Mouse (Mus musculus) forebrain, embryonic 11.5 days (tissue): ENCODE measurements around the gene Mxd4. TPM values are rescaled to one million over a fixed set of nuclear protein-coding genes. Genes with fewer than 3 reads are reported as not detected.
A peak's percentile ranks its signal among the peaks of the same experiment; 100 is the strongest.

ENCODE experiments used
- ATAC-seq: fragments of 200-750 bp; cut with Nextera tagmentation; replicated peaks from 2 replicates; pipeline ENCODE4 v1.8.0; 2017; ENCODE audit warnings: moderate TSS enrichment; ENCODE audit not compliant: low FRiP score
- DNase-seq: peaks from one replicate; pipeline ENCODE4 v3.0.0-alpha.2; 2017; ENCODE audit warnings: low spot score
- H3K27ac ChIP-seq: fragments of 300-500 bp; sonication (generic); 2 replicates; pipeline ENCODE4 v1.5.1; 2014; ENCODE audit warnings: low read depth, low read length
- H3K27me3 ChIP-seq: fragments of 300-500 bp; sonication (generic); 2 replicates; pipeline ENCODE4 v1.6.1; 2014; ENCODE audit warnings: mild to moderate bottlenecking, low read length, mixed read lengths; ENCODE audit not compliant: control insufficient read depth, insufficient read depth
- H3K36me3 ChIP-seq: fragments of 300-500 bp; sonication (generic); 2 replicates; pipeline ENCODE4 v1.6.1; 2014; ENCODE audit warnings: mild to moderate bottlenecking, low read length, moderate library complexity, mixed read lengths; ENCODE audit not compliant: control insufficient read depth, insufficient read depth
- H3K4me1 ChIP-seq: fragments of 300-500 bp; sonication (generic); replicated peaks from 2 replicates; pipeline ENCODE4 v1.6.1; 2014; ENCODE audit warnings: low read length, mixed read lengths; ENCODE audit not compliant: control insufficient read depth, insufficient read depth
- H3K4me2 ChIP-seq: fragments of 300-500 bp; sonication (generic); 2 replicates; pipeline ENCODE4 v1.6.1; 2014; ENCODE audit warnings: low read depth, mild to moderate bottlenecking, low read length, moderate library complexity, mixed read lengths; ENCODE audit not compliant: severe bottlenecking
- H3K4me3 ChIP-seq: fragments of 300-500 bp; sonication (generic); 2 replicates; pipeline ENCODE4 v1.5.1; 2014; ENCODE audit warnings: low read depth, low read length
- H3K9ac ChIP-seq: fragments of 300-500 bp; sonication (generic); 2 replicates; pipeline ENCODE4 v1.6.1; 2014; ENCODE audit warnings: low read length
- H3K9me3 ChIP-seq: fragments of 300-500 bp; sonication (generic); 2 replicates; pipeline ENCODE4 v1.6.1; 2016; ENCODE audit warnings: low read length, mixed read lengths; ENCODE audit not compliant: control insufficient read depth
- WGBS: fragments of 180-500 bp; shearing (Covaris S2); extraction: QIAGEN DNeasy Blood & Tissue Kit; methylation state at CpG from one replicate; pipeline ENCODE4 v1.1.7; 2014; 5-methylcytosine and 5-hydroxymethylcytosine counted together
- polyA plus RNA-seq: library from polyadenylated mRNA; unstranded; fragments of >200 nt; fragmentation: Nextera tagmentation; extraction: Ambion mirVana; gene quantifications from 2 replicates; pipeline ENCODE4 v1.2.1, GENCODE M21; 2014

Mxd4 gene
- polyA plus RNA-seq, 1 experiment from 2014 or later, result 20.1 TPM

DNA sequence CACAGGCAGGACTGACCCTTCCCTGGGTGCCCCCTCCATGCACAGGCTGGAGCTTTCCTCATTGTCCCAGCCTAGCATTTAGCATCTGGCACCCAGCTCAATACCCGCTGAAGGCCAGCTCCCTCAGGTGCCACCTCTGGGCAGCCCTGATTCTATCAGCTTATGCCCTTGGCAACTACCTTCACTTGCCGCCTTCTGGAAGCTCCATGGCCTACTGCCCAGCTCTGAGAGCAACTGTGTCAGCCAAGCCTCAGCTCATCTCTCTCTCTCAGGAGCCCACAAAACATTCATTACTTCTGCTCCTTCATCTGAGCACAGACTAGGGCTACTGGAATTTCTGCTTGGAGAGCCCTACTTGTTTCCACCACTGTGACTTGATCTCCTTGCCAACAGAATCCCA lies 38.0 kb upstream of the Mxd4 start:
- H3K4me3 ChIP-seq, result no peak overlapping the region
- H3K9ac ChIP-seq, result no peak overlapping the region
- WGBS, result 89% methylated on average over 2 of the region's 2 CpGs
- no peaks in the 10 kb centered on the region for H3K9me3 ChIP-seq
- no peaks in the 10 kb centered on the region for H3K36me3 ChIP-seq
- no peak for DNase-seq
- no peak overlapping the region for H3K4me2 ChIP-seq
- H3K27ac ChIP-seq, result no peak overlapping the region
- ATAC-seq, result no peak
- H3K27me3 ChIP-seq, result no peaks in the 10 kb centered on the region
- H3K4me1 ChIP-seq, result no peaks in the 10 kb centered on the region

GRCm38 (mm10) chr5:34224515-34224914 lies 37.0 kb upstream of the Mxd4 start:
- no peaks in the 10 kb centered on the region for H3K27me3 ChIP-seq
- H3K4me2 ChIP-seq, result no peak overlapping the region
- H3K9ac ChIP-seq, result no peak overlapping the region
- no peak for ATAC-seq
- no peaks in the 10 kb centered on the region for H3K9me3 ChIP-seq
- no peaks in the 10 kb centered on the region for H3K4me1 ChIP-seq
- H3K27ac ChIP-seq, result no peak overlapping the region
- no peak for DNase-seq
- no peak overlapping the region for H3K4me3 ChIP-seq
- 84% methylated on average over 5 of the region's 5 CpGs for WGBS
- H3K36me3 ChIP-seq, result no peaks in the 10 kb centered on the region

GRCm38 (mm10) chr5:34220001-34220400 lies 32.5 kb upstream of the Mxd4 start:
- no peak overlapping the region for H3K9ac ChIP-seq
- H3K27me3 ChIP-seq, result no peaks in the 10 kb centered on the region
- ATAC-seq (no peak), DNase-seq (no peak)
- no peaks in the 10 kb centered on the region for H3K36me3 ChIP-seq
- WGBS, result 91% methylated on average over 4 of the region's 4 CpGs
- H3K4me2 ChIP-seq, result no peak overlapping the region
- no peaks in the 10 kb centered on the region for H3K4me1 ChIP-seq
- no peaks in the 10 kb centered on the region for H3K9me3 ChIP-seq
- no peak overlapping the region for H3K4me3 ChIP-seq
- no peak overlapping the region for H3K27ac ChIP-seq

DNA sequence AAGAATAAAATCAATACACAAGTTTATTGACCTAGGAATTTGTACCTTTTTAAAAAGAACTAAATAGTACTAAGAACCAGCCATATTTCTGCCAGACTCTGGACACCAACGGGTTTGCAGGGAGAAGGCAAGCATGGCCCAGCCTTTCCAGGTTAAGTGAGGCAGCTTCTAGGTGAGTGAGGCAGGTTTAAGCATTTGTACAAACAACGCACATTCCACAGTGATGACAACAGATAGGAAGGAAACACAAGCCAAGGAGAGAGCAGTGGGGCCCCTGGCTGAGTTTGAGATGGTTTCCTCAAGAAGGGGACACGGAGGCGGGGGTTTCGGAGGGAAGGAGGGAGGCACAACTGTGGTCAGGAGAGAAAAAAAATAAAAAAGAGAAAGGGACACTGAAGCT lies 31.2 kb upstream of the Mxd4 start:
- H3K4me2 ChIP-seq, result no peak overlapping the region
- no peaks in the 10 kb centered on the region for H3K36me3 ChIP-seq
- no peak overlapping the region for H3K27ac ChIP-seq
- WGBS, result 87% methylated on average over 5 of the region's 5 CpGs
- H3K4me1 ChIP-seq, result no peaks in the 10 kb centered on the region
- H3K9ac ChIP-seq, result no peak overlapping the region
- no peaks in the 10 kb centered on the region for H3K27me3 ChIP-seq
- no peaks in the 10 kb centered on the region for H3K9me3 ChIP-seq
- ATAC-seq (no peak), DNase-seq (no peak)
- H3K4me3 ChIP-seq, result no peak overlapping the region

- Histone ChIP-seq H3K9ac (no peak overlapping the region), H3K4me1 (no peaks in the 10 kb centered on the region), H3K36me3 (no peaks in the 10 kb centered on the region), H3K4me2 (no peak overlapping the region), H3K27ac (no peak overlapping the region), H3K27me3 (no peaks in the 10 kb centered on the region), H3K9me3 (no peaks in the 10 kb centered on the region), H3K4me3 (no peak overlapping the region)
- DNase-seq (no peak), ATAC-seq (no peak)
- 76% methylated on average over 9 of the region's 9 CpGs for WGBS
These were observed 30.2 kb upstream of the Mxd4 start for GRCm38 (mm10) chr5:34217756-34218155.

GRCm38 (mm10) chr5:34216025-34216424 lies 28.5 kb upstream of the Mxd4 start:
- no peak for DNase-seq
- Histone ChIP-seq H3K27me3 (no peaks in the 10 kb centered on the region), H3K4me1 (no peaks in the 10 kb centered on the region), H3K36me3 (no peaks in the 10 kb centered on the region), H3K4me3 (no peak overlapping the region), H3K27ac (no peak overlapping the region), H3K9ac (no peak overlapping the region), H3K9me3 (no peaks in the 10 kb centered on the region), H3K4me2 (no peak overlapping the region)
- 87% methylated on average over 7 of the region's 7 CpGs for WGBS
- no peak for ATAC-seq

GRCm38 (mm10) chr5:34213659-34214058 lies 26.1 kb upstream of the Mxd4 start:
- H3K27ac ChIP-seq, result no peak overlapping the region
- 84% methylated on average over 8 of the region's 8 CpGs for WGBS
- H3K9ac ChIP-seq, result no peak overlapping the region
- no peaks in the 10 kb centered on the region for H3K9me3 ChIP-seq
- ATAC-seq (no peak), DNase-seq (no peak)
- H3K36me3 ChIP-seq, result no peaks in the 10 kb centered on the region
- H3K4me2 ChIP-seq, result no peak overlapping the region
- H3K4me3 ChIP-seq, result no peak overlapping the region
- no peaks in the 10 kb centered on the region for H3K4me1 ChIP-seq
- no peaks in the 10 kb centered on the region for H3K27me3 ChIP-seq

GRCm38 (mm10) chr5:34210279-34210678 lies 22.8 kb upstream of the Mxd4 start:
- Histone ChIP-seq H3K4me1 (no peaks in the 10 kb centered on the region), H3K27ac (no peak overlapping the region), H3K9ac (no peak overlapping the region), H3K4me3 (no peak overlapping the region), H3K4me2 (no peak overlapping the region), H3K9me3 (no peaks in the 10 kb centered on the region), H3K36me3 (no peaks in the 10 kb centered on the region), H3K27me3 (no peaks in the 10 kb centered on the region)
- 0% methylated on average over 1 of the region's 1 CpGs for WGBS
- peak; percentile 83 for DNase-seq
- 0 out of 2 replicates have a peak, but pooled peaks have one; percentile 61 for ATAC-seq

GRCm38 (mm10) chr5:34207503-34207902 lies 20.0 kb upstream of the Mxd4 start:
- H3K4me2 ChIP-seq, result no peak overlapping the region
- no peak overlapping the region for H3K4me3 ChIP-seq
- 60% methylated on average over 3 of the region's 3 CpGs for WGBS
- ATAC-seq (no peak), DNase-seq (no peak)
- H3K27me3 ChIP-seq, result no peaks in the 10 kb centered on the region
- H3K4me1 ChIP-seq, result no peaks in the 10 kb centered on the region
- H3K9me3 ChIP-seq, result no peaks in the 10 kb centered on the region
- no peaks in the 10 kb centered on the region for H3K36me3 ChIP-seq
- no peak overlapping the region for H3K9ac ChIP-seq
- no peak overlapping the region for H3K27ac ChIP-seq
